Mouse (Mus musculus) spleen, adult 2 months (tissue): ENCODE results near the gene Gm12169. TPM values are rescaled to one million over a fixed set of nuclear protein-coding genes. Genes with fewer than 3 reads are reported as not detected.

Experiments
- DNase-seq, 2 experiments: peaks; one replicate each; pipeline versions ENCODE4 v3.0.0 to v3.0.0-alpha.2; 2012 to 2021; ENCODE audit warnings: low spot score in 2 of 2, low read depth in 1 of 2
- H3K27ac ChIP-seq: fragments of 200-500 bp; 2 replicates; pipeline ENCODE4 v1.5.1; 2012; ENCODE audit warnings: low read length, inconsistent platforms; ENCODE audit not compliant: insufficient read depth
- H3K27me3 ChIP-seq: fragments of 200-500 bp; 2 replicates; pipeline ENCODE4 v1.6.1; 2012; ENCODE audit warnings: mild to moderate bottlenecking, moderate library complexity, low read length, inconsistent platforms; ENCODE audit not compliant: control insufficient read depth, insufficient read depth
- H3K36me3 ChIP-seq: fragments of 200-500 bp; 2 replicates; pipeline ENCODE4 v1.6.1; 2012; ENCODE audit warnings: mild to moderate bottlenecking, low read length, inconsistent platforms; ENCODE audit not compliant: control insufficient read depth, insufficient read depth
- H3K4me1 ChIP-seq: fragments of 200-500 bp; 2 replicates; pipeline ENCODE4 v1.6.1; 2011; ENCODE audit warnings: inconsistent platforms; ENCODE audit not compliant: control insufficient read depth, insufficient read depth, insufficient read length
- H3K4me3 ChIP-seq: fragments of 200-500 bp; 2 replicates; pipeline ENCODE4 v1.5.1; 2011; ENCODE audit warnings: mild to moderate bottlenecking, inconsistent platforms; ENCODE audit not compliant: insufficient read depth, insufficient read length; ENCODE audit errors: extremely low read depth
- CTCF ChIP-seq: fragments of 200-500 bp; IDR thresholded peaks from 2 replicates; pipeline ENCODE4 v1.5.1; 2011; ENCODE audit warnings: mild to moderate bottlenecking, inconsistent platforms; ENCODE audit not compliant: insufficient read depth, insufficient read length, insufficient replicate concordance; ENCODE audit errors: extremely low read depth
- POLR2A ChIP-seq: fragments of 200-500 bp; IDR thresholded peaks from 2 replicates; pipeline ENCODE4 v1.6.1; 2011; ENCODE audit warnings: low read depth, low read length, inconsistent platforms
- WGBS: fragments of 180-500 bp; shearing (Covaris S2); methylation state at CpG from one replicate; pipeline ENCODE4 v1.1.7; 2018; 5-methylcytosine and 5-hydroxymethylcytosine counted together
- polyA plus RNA-seq: library from polyadenylated mRNA; depleted of rRNA; stranded (reverse); fragments of >200 nt; gene quantifications from 2 replicates; pipeline ENCODE4 v1.2.3, GENCODE M21; 2012; rRNA removed

Gene Gm12169
- polyA plus RNA-seq, 1 experiment = not detected

DNA sequence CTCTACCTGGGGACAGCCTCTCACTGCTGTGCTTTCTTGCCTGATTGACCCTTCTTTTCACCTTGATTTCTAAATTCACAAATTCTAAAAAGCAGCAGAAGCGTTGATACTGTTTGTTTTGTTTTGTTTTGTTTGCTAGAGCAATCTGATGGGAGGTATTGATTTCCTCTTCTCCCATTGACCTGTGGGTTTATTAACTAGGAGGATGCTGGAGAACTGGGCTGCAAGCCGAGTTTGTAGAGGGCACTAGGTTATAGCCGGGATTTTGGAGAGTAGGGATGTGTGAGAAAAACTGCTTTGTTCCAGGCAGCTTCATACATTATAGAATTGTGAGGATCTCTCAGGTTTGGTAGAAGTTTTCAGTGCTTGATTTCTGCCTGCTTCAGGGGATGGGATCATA is 56.4 kb downstream of the Gm12169 start:
- Histone ChIP-seq H3K36me3 (no peaks in the 10 kb centered on the region), H3K4me3 (no peak overlapping the region), H3K27ac (no peak overlapping the region), H3K4me1 (no peaks in the 10 kb centered on the region), H3K27me3 (no peaks in the 10 kb centered on the region)
- WGBS = 89% methylated on average over 3 of the region's 3 CpGs
- no peak for DNase-seq
- TF ChIP-seq POLR2A = no peak

DNA sequence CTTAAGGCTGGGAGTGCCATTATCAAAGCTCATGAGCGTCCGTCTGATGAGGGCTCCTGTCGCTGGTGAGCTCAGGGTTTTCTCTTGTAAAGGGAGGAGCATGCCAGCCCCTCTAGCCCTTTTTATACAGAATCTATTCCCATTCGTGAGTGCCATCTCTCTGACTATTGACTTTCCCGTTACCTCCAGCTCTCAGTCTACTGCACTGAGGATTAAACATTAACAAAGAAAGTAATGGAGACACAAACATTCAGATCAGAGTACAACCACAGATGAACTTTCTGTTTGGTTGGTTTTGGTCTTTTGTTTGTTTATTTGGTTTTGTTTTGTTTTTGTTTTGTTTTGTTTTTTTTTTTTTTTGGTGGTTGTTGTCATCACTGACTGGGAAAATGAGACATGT is 58.7 kb downstream of the Gm12169 start:
- Histone ChIP-seq H3K27ac (no peak overlapping the region), H3K27me3 (no peaks in the 10 kb centered on the region), H3K4me3 (no peak overlapping the region), H3K4me1 (no peaks in the 10 kb centered on the region), H3K36me3 (no peaks in the 10 kb centered on the region)
- no peak for DNase-seq
- 91% methylated on average over 5 of the region's 5 CpGs for WGBS
- TF ChIP-seq CTCF (no peak), POLR2A (no peak)

Other genes starting within 250 kb of the Gm12169 start
- gene Cyfip2, start 211.4 kb upstream of the Gm12169 start, polyA plus RNA-seq = 41.4 and 43.1 TPM in 2 replicates
- 9.8 and 11.5 TPM in 2 replicates for gene Itk, start 134.7 kb upstream of the Gm12169 start, polyA plus RNA-seq
- 0.69 and 1.2 TPM in 2 replicates for gene Fam71b, start 127.7 kb upstream of the Gm12169 start, polyA plus RNA-seq
- gene Med7, start 87.3 kb upstream of the Gm12169 start, polyA plus RNA-seq = 14.7 and 21.0 TPM in 2 replicates
- gene Havcr2, start 69.3 kb upstream of the Gm12169 start, polyA plus RNA-seq = 2.5 and 3.2 TPM in 2 replicates
- gene BC053393, start 47.3 kb downstream of the Gm12169 start, polyA plus RNA-seq = not detected in 2 replicates
- gene Dppa1, start 105.0 kb downstream of the Gm12169 start, polyA plus RNA-seq = not detected in 2 replicates
- gene Timd2, start 182.8 kb downstream of the Gm12169 start, polyA plus RNA-seq = 0.74 and 1.9 TPM in 2 replicates
- 1.6 and 1.9 TPM in 2 replicates for gene Havcr1, start 210.9 kb downstream of the Gm12169 start, polyA plus RNA-seq